Mouse (Mus musculus) naive thymus-derived CD4-positive, alpha-beta T cell, adult 5 months (primary cell): ENCODE measurements around the gene Fbxw5. TPM values are rescaled to one million over a fixed set of nuclear protein-coding genes. Genes with fewer than 3 reads are reported as not detected.

ENCODE experiments used
- polyA plus RNA-seq: library from polyadenylated mRNA; unstranded; fragments of 100-300 nt; shearing (Covaris generic); gene quantifications from one replicate; pipeline ENCODE4 v1.2.1, GENCODE M21; 2017

The Fbxw5 gene
- 82.7 TPM for polyA plus RNA-seq

DNA sequence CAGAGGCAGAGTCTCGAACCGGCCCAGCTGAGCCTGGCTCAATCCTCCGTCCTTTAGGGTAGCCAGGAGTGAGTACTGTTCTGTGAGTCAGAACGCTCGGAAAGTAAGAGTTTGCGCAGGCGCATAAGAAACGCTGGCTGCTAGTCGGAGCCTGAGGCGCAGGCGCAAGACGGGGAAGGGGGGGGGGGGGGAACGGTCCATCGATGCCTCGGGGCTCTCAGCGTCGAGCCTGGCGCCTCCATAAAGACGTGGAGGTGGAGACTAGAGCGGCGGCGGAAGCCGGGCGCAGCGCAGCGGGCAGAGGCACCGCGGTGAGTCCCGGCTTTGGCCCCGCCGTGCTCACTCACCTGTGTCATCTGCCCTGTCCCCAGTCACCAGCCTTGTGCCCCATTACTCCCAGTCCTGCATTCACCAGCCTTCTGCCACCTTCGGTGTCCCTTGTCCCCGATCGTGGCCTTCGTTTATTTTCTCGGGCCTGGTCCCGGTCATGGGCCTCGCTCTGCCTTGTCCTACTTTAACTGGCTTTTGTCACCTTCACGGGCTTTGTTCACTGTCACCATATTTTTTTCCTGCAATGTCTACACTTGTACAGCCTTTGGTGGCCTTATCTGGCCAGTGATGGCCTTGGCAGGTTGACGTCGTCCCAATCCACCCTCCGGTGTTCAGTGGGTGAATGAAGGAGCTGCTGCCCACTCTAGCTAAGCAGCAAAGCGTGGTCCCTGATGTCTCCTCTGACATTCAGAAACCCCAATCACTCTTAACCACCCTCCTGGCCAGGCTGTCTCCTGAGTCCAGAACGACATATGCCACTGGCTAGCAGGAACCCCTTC is at the start of gene Fbxw5:
Gene Fbxw5, plus strand, starts transcription at position 175 of the 830 bp plus-strand sequence.

DNA sequence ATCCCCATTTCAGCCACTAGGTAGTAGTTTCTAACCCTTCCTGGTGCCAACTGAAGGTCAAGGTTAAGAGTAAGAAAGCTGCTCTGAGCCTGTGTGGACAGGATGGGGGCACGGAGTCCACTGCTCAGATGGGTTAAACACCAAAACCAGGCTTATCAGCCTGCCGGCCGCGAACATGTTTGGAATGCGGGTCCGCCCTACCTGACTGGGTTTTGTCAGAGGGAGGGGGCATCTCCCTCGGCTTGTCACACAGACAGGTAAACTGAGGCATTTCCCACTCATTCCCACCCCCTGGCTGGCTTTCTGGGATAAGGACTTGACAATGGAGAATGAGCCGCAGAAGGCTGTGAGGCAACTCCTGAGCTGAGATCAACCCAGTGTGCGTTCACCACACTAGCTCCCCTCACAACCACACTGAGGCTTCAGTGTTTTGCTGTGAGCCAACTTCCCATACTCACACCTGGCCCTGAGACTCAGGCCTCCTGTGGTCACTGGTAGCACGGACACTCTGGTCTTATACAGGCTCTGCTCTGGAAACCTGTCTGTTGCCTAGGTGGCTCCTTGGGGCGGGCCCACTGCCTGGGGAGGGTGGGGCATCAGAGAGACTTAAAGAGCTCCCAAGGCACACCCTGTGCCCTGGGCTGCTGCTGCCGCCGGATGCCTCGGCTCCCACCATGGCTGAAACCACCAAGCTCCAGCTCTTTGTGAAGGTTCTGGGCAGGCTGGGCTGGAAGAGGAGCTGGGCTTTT is 44.2 kb upstream of the Fbxw5 start, which contains the start of gene Clic3:
Gene Clic3, plus strand, starts transcription at position 634 of the 749 bp plus-strand sequence.

DNA sequence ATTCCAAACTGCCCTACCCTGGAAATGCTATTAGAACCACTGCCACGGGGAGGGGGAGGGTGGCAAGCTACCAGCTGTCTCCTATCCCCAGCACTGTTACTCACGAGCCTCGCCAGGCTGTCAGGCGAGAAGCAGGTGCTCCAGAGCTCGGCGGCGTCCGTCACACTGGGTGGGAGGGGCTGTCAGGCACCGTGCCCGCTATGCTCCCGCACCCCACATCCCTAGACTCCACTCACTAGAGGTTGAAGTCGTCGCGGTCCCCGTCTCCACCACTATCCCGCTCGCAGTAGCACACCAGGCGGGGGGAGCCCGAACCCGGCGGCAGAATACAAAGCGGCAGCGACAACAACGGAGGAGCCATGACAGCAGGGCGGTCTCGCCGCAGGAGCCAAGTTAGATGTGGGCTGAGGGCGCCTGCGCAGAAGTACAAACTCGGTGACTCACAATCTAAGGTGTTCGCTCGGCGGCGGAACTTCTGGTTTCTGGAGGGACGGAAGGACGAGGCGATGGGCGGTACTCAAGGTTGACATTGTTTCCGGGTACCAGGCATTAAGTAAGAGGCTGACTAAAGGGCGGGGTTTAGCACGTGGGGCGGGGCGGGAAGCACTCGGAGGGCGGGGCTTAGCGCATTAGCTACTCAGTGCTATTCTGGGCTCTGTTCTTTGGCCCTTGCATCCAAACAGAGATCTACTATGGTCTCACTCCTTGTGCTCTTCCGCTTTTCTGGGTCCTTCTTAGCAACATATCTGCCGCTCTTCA is 39.8 kb upstream of the Fbxw5 start, which contains the start of gene Paxx:
Gene Paxx, minus strand, starts transcription at position 544 of the 759 bp plus-strand sequence.

DNA sequence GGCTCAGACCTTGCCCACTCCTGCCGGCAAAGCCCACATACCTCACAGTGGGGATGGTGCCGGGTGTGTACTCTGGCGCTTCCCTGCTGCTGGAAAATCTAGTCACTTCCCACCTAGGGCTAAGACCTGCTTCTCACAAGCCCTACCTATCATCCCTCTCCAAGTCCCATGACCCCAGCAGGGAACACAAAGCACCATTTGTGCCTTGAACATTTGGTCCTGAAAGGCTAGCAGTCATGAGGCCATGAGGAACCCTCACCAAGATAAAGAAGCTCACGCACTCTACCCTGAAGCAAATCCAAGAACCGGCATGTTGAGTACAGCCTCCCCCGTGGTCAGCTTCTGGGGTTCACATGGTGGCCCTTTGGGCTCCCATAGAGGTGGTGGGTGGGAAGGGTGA is 30.6 kb upstream of the Fbxw5 start, which contains the start of gene Ptgds:
Gene Ptgds, minus strand, starts transcription at position 78 of the 400 bp plus-strand sequence.

DNA sequence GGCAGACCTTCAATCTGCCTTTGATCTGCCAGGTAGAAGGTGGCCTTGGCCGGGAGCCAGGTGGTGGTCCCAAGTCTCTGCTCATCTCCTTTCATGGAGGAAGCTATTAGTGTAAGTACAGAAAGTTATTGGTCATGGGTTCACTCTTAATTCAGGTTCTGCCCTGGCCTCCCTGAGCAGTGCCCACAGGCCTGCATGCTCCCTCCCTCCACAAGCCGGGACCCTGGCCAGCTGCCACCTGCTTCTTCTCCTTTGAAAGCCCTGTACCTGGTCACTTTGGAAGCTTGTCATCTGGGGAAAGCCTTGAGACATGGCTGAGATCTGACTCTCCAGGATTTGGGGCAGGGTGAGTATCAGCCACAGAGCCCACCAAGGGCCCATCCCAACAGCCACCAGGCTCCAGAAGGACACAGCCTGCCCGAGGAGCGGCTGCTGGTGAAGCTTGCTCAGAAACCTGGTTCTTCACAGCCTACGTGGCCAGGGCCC is 7.0 kb upstream of the Fbxw5 start, which contains the start of gene Lcn12:
Gene Lcn12, minus strand, starts transcription at position 436 of the 486 bp plus-strand sequence.

DNA sequence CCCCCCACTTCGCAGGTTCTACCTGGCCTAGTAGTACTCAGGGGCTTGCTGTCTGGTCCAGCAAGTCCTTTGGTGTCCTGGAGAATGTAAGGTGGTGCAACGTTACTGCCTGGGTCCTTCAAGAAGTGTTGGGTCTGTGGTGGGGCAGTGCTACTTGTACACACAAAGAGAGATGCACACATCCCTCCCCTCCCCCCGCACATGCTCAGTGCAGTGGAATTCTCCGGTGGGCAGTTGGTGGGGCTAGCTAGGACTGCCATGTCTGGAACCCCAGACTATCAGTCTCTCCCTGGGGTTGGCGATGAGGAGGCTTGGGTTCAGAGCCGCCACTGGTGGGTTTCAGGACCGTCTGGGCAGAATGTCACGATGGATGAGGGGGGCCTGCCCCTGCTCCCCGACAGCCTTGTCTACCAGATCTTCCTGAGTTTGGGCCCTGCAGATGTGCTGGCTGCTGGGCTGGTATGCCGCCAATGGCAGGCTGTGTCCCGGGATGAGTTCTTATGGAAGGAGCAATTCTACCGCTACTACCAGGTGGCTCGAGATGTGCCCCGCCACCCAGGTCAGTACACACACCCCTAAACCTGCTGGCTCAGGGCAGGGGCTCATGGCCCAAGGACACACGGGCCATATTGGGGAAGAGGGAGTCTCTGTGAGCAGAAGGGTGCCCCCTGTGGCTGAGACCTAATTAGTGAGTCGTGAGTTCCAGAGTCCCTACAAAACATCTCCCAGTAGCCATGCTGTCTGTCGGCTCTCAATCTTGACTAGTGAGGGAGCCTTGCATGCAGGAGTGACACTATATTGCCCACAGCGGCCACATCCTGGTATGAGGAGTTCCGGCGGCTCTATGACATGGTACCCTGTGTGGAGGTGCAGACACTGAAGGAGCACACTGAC is 1.3 kb downstream of the Fbxw5 start, which contains the start of gene C8g:
Gene C8g, minus strand, starts transcription at position 127 of the 894 bp plus-strand sequence.

DNA sequence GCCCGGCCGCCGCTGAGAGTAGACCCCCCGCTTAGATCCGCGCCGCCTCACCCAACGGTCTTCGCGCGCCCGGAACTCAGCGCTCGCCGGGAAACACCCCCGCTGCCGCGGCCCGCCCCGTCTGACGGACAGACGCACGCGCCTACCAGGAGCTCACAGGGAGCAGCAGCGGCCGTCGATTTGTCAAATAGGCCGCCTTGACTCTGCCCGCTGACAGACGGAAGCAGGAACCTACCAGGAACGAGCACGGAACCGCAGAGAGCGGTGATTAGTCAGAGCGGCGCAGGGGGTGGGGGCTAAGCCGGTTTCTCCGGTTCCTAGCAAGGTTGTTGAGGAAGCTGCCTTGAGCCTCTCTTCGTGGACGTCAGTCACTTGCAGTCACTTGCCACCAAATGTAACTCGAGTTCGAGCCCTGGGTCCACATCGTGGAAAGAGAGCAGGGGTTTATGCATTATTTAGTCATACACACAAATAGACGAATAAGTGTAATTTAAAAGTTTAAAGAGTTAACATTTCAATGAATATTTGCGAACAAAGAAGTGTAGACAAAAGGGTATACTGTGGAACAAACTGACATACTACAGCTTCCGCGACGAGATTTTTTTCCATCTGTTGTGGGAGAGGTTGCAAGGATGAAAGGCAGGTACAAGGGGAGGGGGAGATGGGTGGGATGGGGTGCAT is 46.4 kb downstream of the Fbxw5 start, which contains the start of gene Traf2:
Gene Traf2, minus strand, starts transcription at position 130 of the 681 bp plus-strand sequence.

Other genes with a start within 250 kb of the Fbxw5 start
- 26.6 TPM for gene Tmem203, start 245.3 kb upstream of the Fbxw5 start, polyA plus RNA-seq
- 24.1 TPM for gene Tprn, start 238.1 kb upstream of the Fbxw5 start, polyA plus RNA-seq
- 81.2 TPM for gene Ssna1, start 228.3 kb upstream of the Fbxw5 start, polyA plus RNA-seq
- gene Anapc2, start 228.3 kb upstream of the Fbxw5 start, polyA plus RNA-seq, result 101 TPM
- gene Tmem210, start 212.6 kb upstream of the Fbxw5 start, polyA plus RNA-seq, result not detected
- not detected for gene Lrrc26, start 210.8 kb upstream of the Fbxw5 start, polyA plus RNA-seq
- gene Grin1, start 181.6 kb upstream of the Fbxw5 start, polyA plus RNA-seq, result not detected
- 26.7 TPM for gene Man1b1, start 168.4 kb upstream of the Fbxw5 start, polyA plus RNA-seq
- 6.7 TPM for gene Dpp7, start 144.4 kb upstream of the Fbxw5 start, polyA plus RNA-seq
- gene Uap1l1, start 135.1 kb upstream of the Fbxw5 start, polyA plus RNA-seq, result 14.2 TPM
- not detected for gene Sapcd2, start 128.4 kb upstream of the Fbxw5 start, polyA plus RNA-seq
- not detected for gene Entpd2, start 104.9 kb upstream of the Fbxw5 start, polyA plus RNA-seq
- gene Npdc1, start 101.4 kb upstream of the Fbxw5 start, polyA plus RNA-seq, result 0.47 TPM
- not detected for gene Fut7, start 77.5 kb upstream of the Fbxw5 start, polyA plus RNA-seq
- gene Abca2, start 72.0 kb upstream of the Fbxw5 start, polyA plus RNA-seq, result 44.9 TPM
- 5.1 TPM for gene Clic3, start 43.9 kb upstream of the Fbxw5 start, polyA plus RNA-seq
- gene Paxx, start 39.7 kb upstream of the Fbxw5 start, polyA plus RNA-seq, result 74.5 TPM
- not detected for gene Ptgds, start 30.7 kb upstream of the Fbxw5 start, polyA plus RNA-seq
- not detected for gene Lcn12, start 6.8 kb upstream of the Fbxw5 start, polyA plus RNA-seq
- gene C8g, start 969 bp downstream of the Fbxw5 start, polyA plus RNA-seq, result 5.6 TPM
- gene Traf2, start 46.2 kb downstream of the Fbxw5 start, polyA plus RNA-seq, result 61.5 TPM
- 170 TPM for gene Edf1, start 57.1 kb downstream of the Fbxw5 start, polyA plus RNA-seq
- 1.4 TPM for gene Mamdc4, start 74.1 kb downstream of the Fbxw5 start, polyA plus RNA-seq
- 55.4 TPM for gene Phpt1, start 74.5 kb downstream of the Fbxw5 start, polyA plus RNA-seq
- gene Ajm1, start 81.0 kb downstream of the Fbxw5 start, polyA plus RNA-seq, result 0.17 TPM
- 59.7 TPM for gene Rabl6, start 107.8 kb downstream of the Fbxw5 start, polyA plus RNA-seq
- not detected for gene Ccdc183, start 116.9 kb downstream of the Fbxw5 start, polyA plus RNA-seq
- 2.2 TPM for gene Tmem141, start 121.3 kb downstream of the Fbxw5 start, polyA plus RNA-seq
- gene Fcna, start 127.3 kb downstream of the Fbxw5 start, polyA plus RNA-seq, result not detected
- gene Lcn8, start 152.4 kb downstream of the Fbxw5 start, polyA plus RNA-seq, result not detected
- gene Lcn5, start 157.2 kb downstream of the Fbxw5 start, polyA plus RNA-seq, result not detected
- gene Lcn6, start 176.0 kb downstream of the Fbxw5 start, polyA plus RNA-seq, result not detected
- gene Lcn10, start 182.0 kb downstream of the Fbxw5 start, polyA plus RNA-seq, result not detected
- not detected for gene Obp2a, start 199.3 kb downstream of the Fbxw5 start, polyA plus RNA-seq
- 27.5 TPM for gene Bmyc, start 206.0 kb downstream of the Fbxw5 start, polyA plus RNA-seq
- not detected for gene Obp2b, start 236.3 kb downstream of the Fbxw5 start, polyA plus RNA-seq